Mouse (Mus musculus): ENCODE data around the gene Shb.
A peak's percentile ranks its signal among the peaks of the same experiment; 100 is the strongest.

Gene Shb

DNA sequence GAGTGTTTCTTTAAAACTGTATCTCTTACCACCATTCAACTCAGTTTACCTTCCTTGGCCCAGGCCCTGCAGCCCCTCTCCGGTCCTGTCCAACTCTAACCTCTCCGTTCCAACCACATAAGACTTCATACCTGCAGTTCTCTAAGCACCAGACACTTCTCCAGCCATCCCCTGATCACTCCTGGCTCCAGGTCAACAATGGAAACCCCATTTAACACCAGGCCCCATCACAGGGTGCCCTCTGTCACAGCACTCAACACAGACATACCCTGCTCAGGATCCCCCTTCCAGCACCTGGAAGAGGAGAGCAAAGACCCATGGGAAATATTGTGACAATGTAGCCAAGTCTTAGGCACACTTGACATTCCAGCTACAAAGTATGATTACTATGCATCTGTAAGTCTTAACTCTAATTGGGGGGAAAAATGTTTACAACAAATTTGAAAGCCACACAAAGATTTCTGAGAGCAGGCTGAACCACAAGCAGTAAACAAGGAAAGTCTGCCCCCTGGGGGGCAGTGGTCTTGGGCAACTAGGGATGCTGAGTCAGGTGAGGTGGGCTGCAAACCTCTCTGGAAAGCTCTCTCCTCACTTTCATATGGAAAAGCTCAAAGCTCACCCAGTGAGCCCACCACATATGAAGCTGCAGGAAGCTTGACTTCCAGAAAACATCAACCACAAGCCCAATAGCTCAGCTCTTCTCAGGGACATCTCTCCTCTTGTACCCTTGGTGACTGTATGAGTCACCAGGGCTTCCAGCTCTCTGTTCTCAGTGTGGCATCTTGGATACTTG lies 4.5 kb downstream of the Shb start:
- no peak for DNase-seq

DNA sequence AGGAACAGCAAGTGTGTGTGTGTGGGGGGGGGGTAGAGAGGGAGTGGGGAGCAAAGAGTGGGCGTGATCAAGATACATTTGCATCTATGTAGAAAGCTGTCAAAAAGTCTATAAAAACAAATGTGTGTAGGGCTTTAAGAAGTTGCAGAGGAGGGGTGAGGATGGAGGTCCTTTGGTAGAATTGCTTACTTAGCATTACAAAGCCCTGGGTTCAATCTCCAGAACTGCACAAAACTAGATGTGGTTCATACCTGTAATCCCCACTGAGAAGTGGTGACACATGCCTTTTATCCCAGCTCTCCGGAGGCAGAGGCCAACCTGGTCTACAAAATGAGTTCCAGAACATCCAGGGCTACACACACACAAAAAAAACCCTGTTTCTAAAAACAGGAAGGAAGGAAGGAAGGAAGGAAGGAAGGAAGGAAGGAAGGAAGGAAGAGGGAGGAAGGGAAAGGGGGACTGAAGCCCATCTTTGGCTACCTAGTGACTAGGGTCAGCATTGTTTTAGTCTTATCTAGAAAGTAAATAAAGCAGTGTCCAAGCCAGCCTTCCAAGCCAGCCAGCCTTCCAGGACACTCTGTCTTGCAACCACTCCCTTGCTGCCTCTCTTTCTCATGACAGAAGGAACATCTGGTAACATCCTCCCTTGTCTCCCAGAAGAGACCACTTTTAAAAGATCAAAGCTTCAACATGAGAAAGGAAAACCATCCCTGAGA lies 5.3 kb downstream of the Shb start:
- no peak for DNase-seq

DNA sequence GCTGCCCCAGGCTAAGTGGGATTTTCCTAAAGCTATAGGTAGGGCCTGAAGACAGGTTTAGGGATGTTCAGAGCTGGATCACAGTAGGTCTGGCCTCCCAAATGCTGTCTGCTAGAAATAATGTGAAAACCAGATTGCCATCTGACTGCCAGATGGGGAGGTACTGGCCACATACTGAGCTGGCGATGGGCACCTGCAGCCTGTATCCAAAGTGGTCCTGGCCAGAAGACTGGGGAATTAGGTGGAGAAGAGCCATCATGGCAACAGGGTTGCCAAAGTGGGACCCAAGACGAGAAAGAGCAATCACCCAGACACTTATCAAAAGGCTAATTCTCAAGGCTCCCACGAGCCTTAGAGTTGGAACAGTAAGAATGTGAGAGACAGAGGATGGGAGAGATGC lies 6.1 kb downstream of the Shb start:
- no peak for DNase-seq

DNA sequence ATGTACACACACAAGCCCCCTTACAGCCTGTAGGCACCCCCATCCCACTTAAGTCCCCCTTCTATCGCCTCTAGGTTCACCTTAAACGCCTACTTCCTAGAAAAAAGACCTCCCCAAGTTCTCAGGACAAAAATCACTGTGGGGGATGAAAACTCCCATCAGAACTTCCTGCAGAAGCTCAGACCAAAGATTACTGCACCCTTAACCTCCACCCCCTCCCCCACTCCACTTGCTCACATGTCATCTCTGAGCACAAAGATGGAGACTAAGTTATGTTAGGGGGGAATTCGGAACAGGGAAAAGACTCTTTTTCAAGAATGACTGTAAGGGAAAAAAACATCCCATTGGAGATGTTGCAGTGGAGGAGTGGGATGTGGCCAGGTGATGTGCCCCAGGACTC lies 6.7 kb downstream of the Shb start:
- no peak for DNase-seq

DNA sequence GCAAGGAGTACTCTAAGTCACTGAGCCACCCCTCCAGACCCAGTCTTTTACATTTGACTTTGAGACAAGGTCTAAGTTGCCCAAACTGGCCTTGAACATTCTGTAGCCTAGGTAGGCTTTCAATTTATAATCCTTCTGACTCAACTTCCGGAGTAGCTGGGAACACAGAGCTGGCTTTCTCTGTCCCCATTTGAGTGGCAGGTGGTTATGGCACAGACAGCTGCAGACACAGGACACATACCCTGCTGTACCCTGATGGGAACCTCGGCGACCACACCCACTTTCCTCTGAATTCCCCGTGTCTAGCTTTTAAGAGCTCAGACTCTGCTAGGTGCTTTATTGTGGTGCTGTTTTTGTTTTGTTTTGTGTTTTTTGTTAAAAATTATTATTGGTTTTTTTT lies 7.7 kb downstream of the Shb start:
- no peak for DNase-seq

DNA sequence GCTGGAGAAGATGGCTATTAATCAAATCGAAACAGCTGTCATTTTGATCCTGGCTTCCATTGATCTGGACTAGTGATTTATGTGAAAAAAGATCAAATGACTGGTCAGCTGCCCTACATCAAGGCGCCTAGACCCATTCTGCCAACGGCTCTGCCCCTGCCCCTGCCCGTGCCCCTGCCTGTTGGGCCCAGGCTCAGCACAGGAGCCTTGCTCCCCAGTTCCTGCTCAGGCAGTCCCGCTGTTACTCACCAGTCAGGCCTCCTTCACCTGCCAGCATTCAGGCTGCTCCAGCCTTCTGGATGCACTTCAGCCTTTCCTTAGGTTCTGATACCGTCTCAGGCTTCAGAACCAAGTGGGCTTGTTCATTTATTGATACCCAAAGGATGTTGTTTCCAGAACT lies 8.9 kb downstream of the Shb start:
- DNase-seq = no peak

DNA sequence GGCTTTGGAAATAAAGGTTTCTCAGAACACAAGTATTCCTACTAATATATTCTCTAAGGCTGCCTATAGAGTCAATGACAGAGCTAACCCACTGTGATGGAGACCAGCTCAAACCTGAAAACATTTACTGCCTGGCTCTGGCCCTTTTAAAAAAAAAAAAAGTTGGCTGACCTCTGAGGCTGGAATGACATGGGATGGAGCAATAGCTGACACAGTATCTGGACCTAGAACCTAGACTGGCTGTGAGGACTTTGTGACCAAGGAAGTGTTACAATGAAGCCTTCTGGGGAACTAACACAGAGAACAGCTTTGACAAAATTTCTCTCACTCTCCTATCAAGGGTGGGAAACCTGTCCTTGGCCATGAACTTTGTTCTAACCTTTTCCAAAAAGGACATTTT lies 9.3 kb downstream of the Shb start:
- no peak for DNase-seq

DNA sequence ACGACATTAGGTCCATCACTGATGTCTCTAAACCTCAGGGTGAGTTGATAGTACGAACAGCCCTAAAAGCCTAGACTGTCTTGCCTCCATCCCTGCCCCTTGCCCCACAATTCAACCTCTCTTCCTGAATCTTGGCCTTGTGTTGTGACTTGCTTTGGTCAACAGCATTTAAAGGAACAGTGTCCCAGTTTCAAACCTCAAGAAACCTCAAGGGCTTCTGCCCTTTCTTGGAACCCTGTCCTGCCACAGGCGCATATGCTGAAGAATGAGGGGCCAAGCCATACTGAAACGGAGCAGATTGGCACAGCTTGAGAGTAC lies 9.7 kb downstream of the Shb start:
- DNase-seq = no peak

DNA sequence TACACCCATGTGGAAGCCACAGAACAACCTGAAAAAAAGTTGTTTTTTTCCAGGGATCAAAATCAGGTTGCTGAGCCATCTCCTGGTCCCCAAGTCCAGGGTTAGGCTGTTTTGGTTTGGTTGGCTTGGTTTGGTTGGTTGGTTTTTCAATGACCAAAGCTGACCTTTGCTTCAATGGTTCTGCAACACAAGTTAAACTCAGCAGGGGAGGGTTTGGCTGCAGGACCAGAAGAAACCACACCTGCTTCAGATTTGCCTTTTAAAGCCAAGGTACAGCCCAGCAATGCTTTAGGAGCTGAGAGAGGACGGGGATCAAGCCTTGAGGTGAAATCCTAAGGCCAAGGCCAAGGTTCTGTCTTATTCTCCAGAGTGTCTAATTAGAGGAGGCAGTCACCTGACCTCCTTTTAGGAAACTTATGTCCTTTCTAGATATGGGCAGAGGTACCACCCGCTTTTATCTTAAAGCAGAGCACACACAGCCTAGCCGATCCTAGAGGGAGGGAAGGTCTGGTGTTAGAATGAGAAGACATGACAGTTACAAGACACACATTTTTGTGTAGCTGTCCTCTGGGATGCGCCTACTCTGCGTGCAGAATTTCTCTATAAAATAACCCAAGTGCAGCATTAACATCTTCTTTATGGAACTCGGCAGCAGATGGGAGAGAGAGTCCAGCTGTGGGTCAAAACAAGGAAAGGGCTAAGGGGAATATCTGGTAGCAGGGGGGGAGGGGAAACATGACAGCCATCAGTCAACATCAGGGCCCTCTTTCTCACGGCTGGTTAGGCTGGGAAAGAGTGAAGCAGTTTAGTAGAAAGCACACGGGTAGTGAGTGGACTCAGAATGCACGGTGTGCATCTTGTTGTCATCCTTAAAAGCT lies 10.3 kb downstream of the Shb start:
- no peak for DNase-seq

DNA sequence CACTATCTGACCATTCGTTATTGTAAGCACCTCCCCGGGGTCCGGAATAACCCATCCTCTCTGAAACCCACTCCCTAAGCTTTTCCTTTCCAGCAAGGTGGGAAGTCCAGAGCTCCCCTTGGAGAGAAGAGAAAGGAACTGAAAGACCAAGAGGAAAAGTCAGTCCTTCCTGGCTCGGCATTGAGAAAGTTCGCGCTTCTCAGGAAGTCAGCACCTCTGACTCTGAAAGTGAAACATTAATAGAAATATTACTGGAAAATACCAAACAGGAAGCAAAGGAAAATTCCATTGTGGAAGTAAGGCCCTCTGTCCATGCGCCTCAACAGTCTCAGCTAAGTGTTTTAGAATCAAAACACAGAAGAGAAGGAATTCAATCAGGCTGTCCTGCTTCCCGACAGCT lies 11.9 kb downstream of the Shb start:
- DNase-seq = no peak

DNA sequence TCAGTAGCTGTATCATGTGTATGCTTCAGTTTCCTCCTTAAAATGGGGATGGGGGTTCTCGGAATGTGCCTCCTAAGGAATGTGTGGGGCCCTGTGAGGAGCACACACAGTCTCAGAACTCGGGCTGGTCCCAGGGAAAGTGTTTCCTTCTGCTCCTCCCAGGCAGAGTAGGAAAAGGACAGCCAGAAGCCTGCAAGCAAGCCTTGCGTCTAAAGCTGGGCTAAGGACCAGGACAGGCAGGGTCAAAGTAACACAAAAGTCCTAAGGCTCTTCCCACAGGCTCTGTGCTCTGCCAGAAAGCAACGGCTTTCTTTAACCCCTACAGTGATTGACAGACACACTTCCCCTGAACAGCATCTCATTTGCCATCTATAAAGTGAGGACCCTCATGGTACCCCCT lies 14.9 kb downstream of the Shb start:
- no peak for DNase-seq

DNA sequence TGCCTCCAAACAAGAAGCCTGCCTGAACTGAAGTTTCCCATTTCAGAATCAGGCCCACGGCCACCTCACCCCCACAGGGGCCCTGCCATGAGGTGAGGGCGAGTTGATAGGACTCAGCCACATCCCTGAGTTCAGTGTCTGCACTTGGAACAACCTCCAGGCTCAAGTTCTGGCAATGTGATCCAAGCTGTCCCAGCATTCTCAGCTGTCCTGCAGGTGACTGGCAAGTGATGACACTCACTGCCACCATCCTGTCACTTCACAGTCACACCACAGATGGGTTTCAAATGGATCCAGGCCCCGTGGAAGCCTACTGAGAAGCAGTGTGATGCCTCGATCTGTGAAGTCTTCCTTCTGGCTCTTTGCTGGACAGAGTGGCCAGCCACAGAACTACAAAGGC lies 16.4 kb downstream of the Shb start:
- DNase-seq = no peak

DNA sequence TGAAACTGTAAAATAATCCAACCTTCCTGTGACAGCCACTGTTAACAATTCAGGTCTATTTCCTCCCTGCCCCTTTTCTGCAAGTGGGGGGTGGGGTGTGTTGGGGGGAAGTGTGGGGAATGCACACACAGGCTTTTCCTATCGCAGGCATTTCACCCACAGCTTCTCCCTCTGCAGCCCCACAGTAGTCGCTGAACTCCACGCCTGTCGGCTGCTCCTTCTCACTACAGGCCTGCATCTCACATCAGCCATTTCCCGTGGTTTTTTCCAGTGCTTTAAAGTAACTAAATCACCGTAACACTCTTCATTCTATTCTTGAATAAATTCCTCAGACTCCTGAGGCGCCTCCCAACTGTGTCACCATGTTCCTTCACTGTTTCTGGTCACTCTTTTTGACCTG lies 17.9 kb downstream of the Shb start:
- no peak for DNase-seq

DNA sequence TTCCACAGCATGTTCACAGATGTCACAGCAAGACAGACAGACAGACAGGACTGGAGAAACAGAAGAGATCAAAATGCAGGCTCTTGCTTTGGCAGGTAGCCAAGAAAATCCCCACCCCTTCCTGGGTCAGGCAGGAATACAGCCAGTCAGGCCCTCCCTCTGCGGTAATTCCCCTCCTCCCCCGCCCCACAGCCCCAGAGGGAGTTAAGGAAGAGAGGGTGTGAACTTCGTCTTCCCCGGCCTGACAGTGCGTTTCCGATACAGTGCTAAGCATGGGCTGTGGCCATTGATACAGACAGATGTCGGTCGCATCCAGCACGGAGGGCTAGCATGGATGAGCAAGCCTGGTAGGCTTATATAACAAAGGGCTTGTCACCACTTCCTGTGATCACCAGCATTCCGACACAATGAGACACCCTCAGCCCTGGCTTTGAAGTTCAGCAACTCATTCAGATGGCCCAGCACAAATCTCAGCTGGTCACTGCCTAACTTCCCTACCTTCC lies 18.4 kb downstream of the Shb start:
- no peak for DNase-seq

DNA sequence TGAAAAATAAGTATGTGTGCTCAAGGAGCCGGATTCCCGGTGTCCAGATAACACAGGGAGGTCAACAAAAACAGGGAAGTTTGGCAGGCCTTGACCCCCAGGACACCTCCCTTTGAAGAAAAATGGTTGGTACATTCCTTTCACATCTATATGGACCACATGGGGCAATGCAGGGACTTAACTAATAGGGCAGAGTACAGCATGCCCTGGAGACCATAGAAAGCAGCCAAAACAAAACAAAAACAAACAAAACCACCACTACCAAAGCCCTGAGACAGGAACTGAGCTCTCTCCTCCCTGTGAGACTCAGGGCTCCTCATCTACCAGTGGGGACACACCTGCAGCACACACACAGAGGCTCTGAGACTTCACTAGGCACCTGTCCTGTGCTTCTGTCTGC lies 18.9 kb downstream of the Shb start:
- no peak for DNase-seq

DNA sequence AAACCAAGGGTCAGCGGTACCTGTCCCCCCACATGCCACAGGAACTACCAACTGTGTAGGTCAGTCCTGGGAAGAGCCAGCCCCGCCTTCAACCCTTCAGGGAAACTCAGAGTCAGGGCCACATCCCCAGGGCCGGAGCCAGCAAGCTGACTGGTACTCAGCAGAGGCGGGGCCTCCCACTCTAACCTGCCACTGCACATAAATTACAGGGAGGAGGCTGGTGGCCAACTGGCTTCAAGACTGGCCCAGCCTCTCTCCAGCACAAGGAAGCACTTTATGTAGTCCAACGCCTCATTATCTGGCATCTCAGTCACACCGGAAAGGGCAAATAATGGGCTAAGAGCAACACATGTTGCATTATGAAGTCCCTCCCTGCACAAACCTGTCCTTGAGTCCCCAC lies 22.1 kb downstream of the Shb start:
- no peak for DNase-seq

DNA sequence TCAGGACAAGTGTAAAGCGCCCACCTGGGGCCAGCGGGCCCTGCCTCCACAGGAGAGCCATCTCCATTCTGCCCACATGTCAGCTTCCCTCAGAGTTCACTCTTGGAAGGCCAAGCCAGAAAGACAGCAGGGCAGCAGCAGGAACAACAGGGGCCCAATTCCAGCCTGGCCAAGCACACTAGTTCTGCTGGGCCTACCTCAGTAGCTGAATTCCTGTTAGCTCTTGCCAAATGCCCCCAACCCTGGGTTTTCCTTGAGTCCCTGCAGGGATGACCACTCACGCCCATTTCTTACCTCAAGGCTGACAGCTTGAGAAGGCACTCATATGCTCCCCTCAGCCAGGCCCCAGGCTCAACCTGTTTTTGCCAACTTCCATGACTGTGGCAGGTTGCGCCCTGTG lies 22.9 kb downstream of the Shb start:
- DNase-seq = no peak

DNA sequence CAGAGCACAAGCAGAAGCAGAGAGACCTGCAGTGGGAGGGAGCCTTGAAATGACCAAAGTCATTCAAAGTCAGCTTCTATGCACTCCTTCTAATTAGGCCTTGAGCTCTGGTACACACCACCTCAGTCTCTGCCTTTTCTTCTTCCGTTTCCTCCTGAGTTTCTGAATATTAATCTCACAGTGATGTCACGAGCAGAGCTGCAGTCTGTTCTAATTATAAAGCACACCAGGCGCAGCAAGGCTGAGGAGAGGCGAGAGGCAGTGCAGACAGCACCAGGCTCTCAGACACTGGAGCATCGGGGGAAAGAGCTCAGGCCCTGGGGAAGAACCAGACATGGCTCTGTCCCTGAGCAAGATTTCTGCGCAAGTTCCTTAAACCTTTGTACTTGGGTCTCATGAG lies 23.8 kb downstream of the Shb start:
- peak; percentile 48 for DNase-seq

DNA sequence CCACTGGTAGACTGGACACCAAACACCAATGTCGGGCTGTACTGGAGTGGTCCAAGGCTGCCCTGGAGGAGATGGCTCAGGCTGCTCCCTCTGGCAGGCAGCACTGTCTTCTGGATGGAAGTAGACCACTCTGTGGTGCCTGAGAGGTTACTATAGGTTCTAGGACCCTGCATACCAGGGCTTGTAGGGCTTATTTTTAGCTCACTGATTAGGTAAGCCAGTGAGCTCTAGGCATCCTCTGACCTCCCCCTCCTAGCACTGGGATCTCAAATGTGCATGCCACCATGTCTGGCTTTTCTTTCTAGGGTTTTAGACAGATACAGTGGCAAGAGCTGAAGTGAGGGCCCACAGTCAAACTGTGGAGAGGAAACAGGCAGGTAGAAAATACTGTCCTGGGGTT lies 24.8 kb downstream of the Shb start:
- DNase-seq = no peak

DNA sequence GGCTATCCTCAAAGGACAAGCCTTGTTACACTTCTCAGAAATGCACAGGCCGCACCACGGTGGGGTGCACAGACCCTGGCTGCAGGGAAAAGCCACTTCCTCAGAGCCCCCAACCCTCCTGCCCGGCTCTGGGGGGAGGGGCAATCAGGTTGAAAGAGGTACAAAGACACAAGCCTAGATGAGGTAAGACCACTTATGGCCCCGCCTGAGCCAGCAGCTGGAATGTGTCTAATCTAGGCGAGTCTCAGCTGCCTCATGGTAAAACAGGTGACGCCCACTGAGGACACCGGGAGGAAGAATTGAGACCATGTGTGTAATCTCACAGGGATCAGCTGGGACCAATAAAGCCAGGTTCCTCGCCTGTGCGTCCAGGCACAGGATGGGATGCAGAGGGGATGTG lies 25.2 kb downstream of the Shb start:
- DNase-seq = no peak

DNA sequence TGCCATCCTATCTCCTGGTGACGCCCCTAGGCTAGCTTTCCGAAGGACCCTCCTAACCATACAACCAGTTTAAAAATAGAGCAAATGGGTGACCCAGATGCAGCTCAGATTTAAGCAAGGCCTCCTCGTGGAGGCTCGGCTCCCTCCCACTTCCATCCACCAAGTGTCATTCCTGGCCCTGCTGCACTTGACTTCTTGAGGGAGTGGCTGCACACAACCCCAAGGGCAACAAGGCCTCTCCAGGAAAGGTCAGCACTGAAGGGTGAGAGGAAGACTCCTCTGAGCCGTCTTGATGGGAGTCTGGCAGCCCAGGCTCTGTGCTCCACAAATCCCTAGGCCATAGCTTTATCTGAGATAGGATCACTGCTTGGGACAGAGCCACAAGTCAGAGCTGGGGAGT lies 25.7 kb downstream of the Shb start:
- DNase-seq = no peak

DNA sequence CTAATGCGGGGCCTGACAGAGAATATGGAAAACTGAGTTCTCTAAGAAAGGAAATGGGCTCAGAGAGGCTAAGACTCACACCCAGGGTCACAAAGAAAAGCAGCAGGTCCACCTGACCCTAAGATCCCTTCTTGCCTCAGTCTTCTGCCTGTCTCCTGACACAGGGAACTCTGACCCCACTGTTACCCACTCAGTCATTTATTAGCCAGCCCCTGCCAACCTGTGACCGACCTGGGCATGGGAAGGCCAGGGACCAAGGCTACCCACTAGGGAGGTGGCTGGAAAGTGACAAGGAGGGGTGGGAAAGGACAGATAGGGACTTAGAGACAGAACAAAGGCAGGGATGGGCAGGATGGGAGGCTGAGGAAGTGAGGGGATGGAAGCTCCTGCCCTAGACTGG lies 26.6 kb downstream of the Shb start:
- DNase-seq = no peak

DNA sequence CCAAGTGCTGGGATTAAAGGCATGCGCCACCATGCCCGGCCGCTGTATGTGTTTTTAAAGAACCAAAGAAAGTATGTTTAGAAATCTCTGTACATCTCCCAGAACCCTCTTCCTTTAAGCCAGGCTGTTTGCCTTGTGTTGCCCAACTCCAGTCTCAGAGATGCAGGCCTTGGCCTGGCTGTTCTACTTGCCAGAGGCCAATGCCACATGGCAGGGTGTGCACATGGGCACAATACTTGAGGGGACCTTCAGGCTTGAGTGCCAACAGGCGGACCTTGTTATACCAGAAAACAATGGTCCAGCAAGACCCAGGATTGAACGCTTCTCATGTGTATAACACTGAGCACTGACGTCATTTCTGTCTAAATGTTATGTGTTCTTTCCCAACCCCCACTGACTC lies 27.1 kb downstream of the Shb start:
- no peak for DNase-seq

DNA sequence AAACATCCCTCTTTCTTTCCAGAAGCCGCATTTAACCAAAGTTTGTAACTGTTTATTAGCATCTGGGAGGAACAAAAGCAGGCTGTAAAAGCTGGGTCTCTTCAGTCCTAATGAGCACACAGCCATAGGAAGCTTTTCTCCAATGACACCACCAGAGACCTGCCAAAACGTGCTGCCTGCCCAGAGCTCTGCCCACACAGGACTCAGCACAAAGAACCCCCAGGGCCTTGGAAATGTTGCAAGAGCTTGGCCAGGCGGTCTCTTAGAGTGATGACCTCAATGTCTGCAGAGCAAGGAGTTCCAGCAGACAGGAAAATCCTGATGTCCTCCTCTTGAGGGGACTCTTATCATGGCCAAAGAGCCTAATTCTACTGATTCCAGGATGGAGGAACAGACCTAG lies 28.5 kb downstream of the Shb start:
- DNase-seq = no peak
